Mouse (Mus musculus): Measurements from ENCODE around the gene Ndufaf3.
A peak's percentile ranks its signal among the peaks of the same experiment; 100 is the strongest.

Gene Ndufaf3

GRCm38 (mm10) chr9:108572321-108572720, 5.1 kb upstream of the Ndufaf3 start:
- DNase-seq (ENCODE audit: low spot score), result no peak

- no peak for DNase-seq (ENCODE audit: low spot score)
These were observed 4.3 kb upstream of the Ndufaf3 start for GRCm38 (mm10) chr9:108571401-108571973.

- DNase-seq (ENCODE audit: low spot score), result peak; percentile 66
These were observed 3.1 kb upstream of the Ndufaf3 start for GRCm38 (mm10) chr9:108570207-108570896.

- DNase-seq (ENCODE audit: low spot score), result peak; percentile 80
These were observed 2.4 kb upstream of the Ndufaf3 start, which contains the start of gene Dalrd3 for GRCm38 (mm10) chr9:108569381-108570206. Dalrd3 (plus strand) TSS chr9:108569886.

- DNase-seq (ENCODE audit: low spot score), result no peak
These were observed 1.3 kb upstream of the Ndufaf3 start for GRCm38 (mm10) chr9:108568511-108568921.

GRCm38 (mm10) chr9:108567931-108568419, 741 bp upstream of the Ndufaf3 start:
- DNase-seq (ENCODE audit: low spot score), result no peak

GRCm38 (mm10) chr9:108565881-108566814, 1.1 kb downstream of the Ndufaf3 start:
- DNase-seq (ENCODE audit: low spot score), result no peak

GRCm38 (mm10) chr9:108564131-108564530, 3.1 kb downstream of the Ndufaf3 start:
- DNase-seq (ENCODE audit: low spot score), result no peak

- DNase-seq (ENCODE audit: low spot score), result no peak
These were observed 3.6 kb downstream of the Ndufaf3 start for GRCm38 (mm10) chr9:108563671-108564070.

- peak; percentile 91 for DNase-seq (ENCODE audit: low spot score)
These were observed 6.9 kb downstream of the Ndufaf3 start, which contains the start of gene Impdh2 for GRCm38 (mm10) chr9:108560227-108560841. Impdh2 (plus strand) TSS chr9:108560286.

GRCm38 (mm10) chr9:108559169-108559568, 8.1 kb downstream of the Ndufaf3 start:
- no peak for DNase-seq (ENCODE audit: low spot score)

GRCm38 (mm10) chr9:108546875-108547274, 20.4 kb downstream of the Ndufaf3 start:
- no peak for DNase-seq (ENCODE audit: low spot score)

- no peak for DNase-seq (ENCODE audit: low spot score)
These were observed 21.2 kb downstream of the Ndufaf3 start for GRCm38 (mm10) chr9:108545986-108546385.

GRCm38 (mm10) chr9:108540846-108541245, 26.4 kb downstream of the Ndufaf3 start:
- no peak for DNase-seq (ENCODE audit: low spot score)

- DNase-seq (ENCODE audit: low spot score), result no peak
These were observed 35.7 kb downstream of the Ndufaf3 start for GRCm38 (mm10) chr9:108531496-108531895.

GRCm38 (mm10) chr9:108530954-108531353, 36.3 kb downstream of the Ndufaf3 start:
- no peak for DNase-seq (ENCODE audit: low spot score)

- DNase-seq (ENCODE audit: low spot score), result no peak
These were observed 41.8 kb downstream of the Ndufaf3 start for GRCm38 (mm10) chr9:108525400-108525799.

GRCm38 (mm10) chr9:108523341-108523740, 43.9 kb downstream of the Ndufaf3 start:
- no peak for DNase-seq (ENCODE audit: low spot score)

GRCm38 (mm10) chr9:108521604-108522003, 45.6 kb downstream of the Ndufaf3 start:
- DNase-seq (ENCODE audit: low spot score), result no peak

- DNase-seq (ENCODE audit: low spot score), result peak; percentile 18
These were observed 49.3 kb downstream of the Ndufaf3 start for GRCm38 (mm10) chr9:108517931-108518332.

Data from ovary, postnatal 14 days (tissue).